Mouse (Mus musculus) hindbrain, embryonic 14.5 days (tissue): ENCODE measurements around the gene Ank. TPM values are rescaled to one million over a fixed set of nuclear protein-coding genes. Genes with fewer than 3 reads are reported as not detected.

ENCODE experiments used
- ATAC-seq: fragments of 200-750 bp; cut with Nextera tagmentation; 2 replicates; pipeline ENCODE4 v1.8.0; 2017; ENCODE audit warnings: moderate number of reproducible peaks, mild to moderate bottlenecking, moderate TSS enrichment, moderate library complexity; ENCODE audit not compliant: low FRiP score
- DNase-seq: peaks from one replicate; pipeline ENCODE4 v3.0.0-alpha.2; 2015; ENCODE audit warnings: low spot score
- H3K27ac ChIP-seq: fragments of 300-500 bp; sonication (generic); 2 replicates; pipeline ENCODE4 v1.5.1; 2014; ENCODE audit warnings: mild to moderate bottlenecking, moderate library complexity
- H3K27me3 ChIP-seq: fragments of 300-500 bp; sonication (generic); 2 replicates; pipeline ENCODE4 v1.6.1; 2014; ENCODE audit warnings: mild to moderate bottlenecking, low read length, mixed read lengths; ENCODE audit not compliant: control insufficient read depth, insufficient read depth
- H3K36me3 ChIP-seq: fragments of 300-500 bp; sonication (generic); replicated peaks from 2 replicates; pipeline ENCODE4 v1.6.1; 2014; ENCODE audit not compliant: control insufficient read depth, insufficient read depth
- H3K4me1 ChIP-seq: fragments of 300-500 bp; sonication (generic); replicated peaks from 2 replicates; pipeline ENCODE4 v1.6.1; 2014; ENCODE audit warnings: antibody characterized with exemption, low read length, mixed read lengths; ENCODE audit not compliant: control insufficient read depth, insufficient read depth
- H3K4me2 ChIP-seq: fragments of 300-500 bp; sonication (generic); replicated peaks from 2 replicates; pipeline ENCODE4 v1.6.1; 2014; ENCODE audit warnings: mild to moderate bottlenecking, moderate library complexity
- H3K4me3 ChIP-seq: fragments of 300-500 bp; sonication (generic); replicated peaks from 2 replicates; pipeline ENCODE4 v1.5.1; 2014; ENCODE audit warnings: mild to moderate bottlenecking, low read length
- H3K9ac ChIP-seq: fragments of 300-500 bp; sonication (generic); 2 replicates; pipeline ENCODE4 v1.6.1; 2014
- H3K9me3 ChIP-seq: fragments of 300-500 bp; sonication (generic); 2 replicates; pipeline ENCODE4 v1.6.1; 2016; ENCODE audit warnings: low read length; ENCODE audit not compliant: control insufficient read depth
- WGBS: fragments of 180-500 bp; shearing (Covaris S2); extraction: QIAGEN DNeasy Blood & Tissue Kit; methylation state at CpG from one replicate; pipeline ENCODE4 v1.1.7; 2014; 5-methylcytosine and 5-hydroxymethylcytosine counted together
- polyA plus RNA-seq: library from polyadenylated mRNA; unstranded; fragments of >200 nt; fragmentation: Nextera tagmentation; extraction: Ambion mirVana; gene quantifications from 2 replicates; pipeline ENCODE4 v1.2.1, GENCODE M21; 2014

The Ank gene
- polyA plus RNA-seq, 1 experiment from 2014 or later: 18.6 TPM

- Histone ChIP-seq H3K27me3 (no peaks in the 10 kb centered on the region), H3K4me2 (no peak overlapping the region), H3K36me3 (peaks cover 6% of the 10 kb centered on the region), H3K9ac (no peak overlapping the region), H3K9me3 (no peaks in the 10 kb centered on the region), H3K27ac (no peak overlapping the region), H3K4me1 (peaks cover 14% of the 10 kb centered on the region; the same call in 1 of the 2 replicates), H3K4me3 (no peak overlapping the region)
- 88% methylated on average over 10 of the region's 10 CpGs for WGBS
- ATAC-seq (no peak), DNase-seq (no peak)
Measured at GRCm38 (mm10) chr15:27552129-27552700, 85.7 kb downstream of the Ank start.

GRCm38 (mm10) chr15:27553554-27553953 is 87.1 kb downstream of the Ank start:
- H3K27me3 ChIP-seq: no peaks in the 10 kb centered on the region
- no peaks in the 10 kb centered on the region for H3K9me3 ChIP-seq
- no peak overlapping the region for H3K27ac ChIP-seq
- WGBS: 84% methylated on average over 5 of the region's 5 CpGs
- no peak overlapping the region for H3K9ac ChIP-seq
- peaks cover 16% of the 10 kb centered on the region for H3K4me1 ChIP-seq
- H3K4me2 ChIP-seq: no peak overlapping the region
- H3K36me3 ChIP-seq: peaks cover 13% of the 10 kb centered on the region
- ATAC-seq (no peak), DNase-seq (no peak)
- H3K4me3 ChIP-seq: no peak overlapping the region

- H3K9ac ChIP-seq: no peak overlapping the region
- H3K27me3 ChIP-seq: no peaks in the 10 kb centered on the region
- ATAC-seq (peak; percentile 78), DNase-seq (peak; percentile 66)
- H3K4me3 ChIP-seq: no peak overlapping the region
- H3K4me2 ChIP-seq: no peak overlapping the region; the same call in 1 of the 2 replicates
- peaks cover 9% of the 10 kb centered on the region for H3K4me1 ChIP-seq
- 45% methylated on average over 16 of the region's 16 CpGs for WGBS
- no peaks in the 10 kb centered on the region for H3K9me3 ChIP-seq
- peak overlapping the region; percentile 15 for H3K27ac ChIP-seq
- H3K36me3 ChIP-seq: peaks cover 20% of the 10 kb centered on the region
Measured at GRCm38 (mm10) chr15:27558456-27559147, 92.1 kb downstream of the Ank start.

- no peak overlapping the region for H3K27ac ChIP-seq
- peaks cover 25% of the 10 kb centered on the region for H3K36me3 ChIP-seq
- H3K9me3 ChIP-seq: no peaks in the 10 kb centered on the region
- H3K4me1 ChIP-seq: peaks cover 9% of the 10 kb centered on the region
- DNase-seq (no peak), ATAC-seq (no peak)
- no peak overlapping the region for H3K9ac ChIP-seq
- H3K4me3 ChIP-seq: no peak overlapping the region
- WGBS: 87% methylated on average over 11 of the region's 11 CpGs
- H3K27me3 ChIP-seq: no peaks in the 10 kb centered on the region
- H3K4me2 ChIP-seq: no peak overlapping the region
Measured at GRCm38 (mm10) chr15:27560315-27560714, 93.8 kb downstream of the Ank start.

GRCm38 (mm10) chr15:27564106-27565100 is 97.9 kb downstream of the Ank start:
- no peak overlapping the region for H3K4me2 ChIP-seq
- H3K4me3 ChIP-seq: no peak overlapping the region
- DNase-seq: no peak
- WGBS: 80% methylated on average over 14 of the region's 14 CpGs
- ATAC-seq: 0 out of 2 replicates have a peak, but pooled peaks have one; percentile 39
- H3K36me3 ChIP-seq: peaks cover 51% of the 10 kb centered on the region
- H3K4me1 ChIP-seq: no peaks in the 10 kb centered on the region
- H3K9me3 ChIP-seq: no peaks in the 10 kb centered on the region
- H3K27me3 ChIP-seq: no peaks in the 10 kb centered on the region
- H3K27ac ChIP-seq: peak overlapping the region; percentile 24; the same call in 1 of the 2 replicates
- H3K9ac ChIP-seq: no peak overlapping the region

GRCm38 (mm10) chr15:27565626-27566185 is 99.2 kb downstream of the Ank start:
- Histone ChIP-seq H3K9ac (no peak overlapping the region), H3K4me3 (no peak overlapping the region), H3K9me3 (no peaks in the 10 kb centered on the region), H3K27ac (no peak overlapping the region), H3K27me3 (no peaks in the 10 kb centered on the region), H3K4me2 (no peak overlapping the region), H3K36me3 (peaks cover 55% of the 10 kb centered on the region), H3K4me1 (no peaks in the 10 kb centered on the region)
- ATAC-seq (no peak), DNase-seq (no peak)
- WGBS: 91% methylated on average over 10 of the region's 10 CpGs

- H3K36me3 ChIP-seq: peaks cover 69% of the 10 kb centered on the region
- 84% methylated on average over 16 of the region's 16 CpGs for WGBS
- H3K4me1 ChIP-seq: no peaks in the 10 kb centered on the region
- no peaks in the 10 kb centered on the region for H3K9me3 ChIP-seq
- ATAC-seq: no peak
- H3K27me3 ChIP-seq: no peaks in the 10 kb centered on the region
- no peak overlapping the region for H3K4me2 ChIP-seq
- H3K9ac ChIP-seq: no peak overlapping the region
- H3K4me3 ChIP-seq: no peak overlapping the region
- no peak overlapping the region for H3K27ac ChIP-seq
- no peak for DNase-seq
Measured at GRCm38 (mm10) chr15:27567356-27567755, 100.9 kb downstream of the Ank start.

GRCm38 (mm10) chr15:27568371-27568770 is 101.9 kb downstream of the Ank start:
- DNase-seq (no peak), ATAC-seq (no peak)
- Histone ChIP-seq H3K27ac (no peak overlapping the region), H3K4me2 (no peak overlapping the region), H3K4me3 (no peak overlapping the region), H3K36me3 (peaks cover 77% of the 10 kb centered on the region), H3K9ac (no peak overlapping the region), H3K9me3 (no peaks in the 10 kb centered on the region), H3K4me1 (no peaks in the 10 kb centered on the region), H3K27me3 (no peaks in the 10 kb centered on the region)
- WGBS: 72% methylated on average over 6 of the region's 6 CpGs

- Histone ChIP-seq H3K27ac (no peak overlapping the region), H3K4me3 (no peak overlapping the region), H3K27me3 (no peaks in the 10 kb centered on the region), H3K4me2 (no peak overlapping the region), H3K36me3 (peaks cover 81% of the 10 kb centered on the region), H3K9me3 (no peaks in the 10 kb centered on the region), H3K9ac (no peak overlapping the region), H3K4me1 (no peaks in the 10 kb centered on the region)
- ATAC-seq (no peak), DNase-seq (no peak)
- WGBS: 85% methylated on average over 2 of the region's 2 CpGs
Measured at GRCm38 (mm10) chr15:27569924-27570323, 103.4 kb downstream of the Ank start.
